Mouse (Mus musculus) C2C12 (cell line): Measurements from ENCODE around the gene Egfr.

ENCODE experiments used
- CEBPB ChIP-seq: IDR thresholded peaks from one replicate; pipeline ENCODE4 v1.6.1; 2011; ENCODE audit warnings: low read depth, mild to moderate bottlenecking, control low read depth, moderate library complexity
- CTCF ChIP-seq: IDR thresholded peaks from one replicate; pipeline ENCODE4 v1.5.1; 2011; ENCODE audit not compliant: control insufficient read depth, insufficient read depth, insufficient read length
- MYOD1 ChIP-seq: IDR thresholded peaks from one replicate; pipeline ENCODE4 v1.6.1; 2011; ENCODE audit warnings: low read depth; ENCODE audit not compliant: control insufficient read depth, insufficient read length
- MYOG ChIP-seq: IDR thresholded peaks from one replicate; pipeline ENCODE4 v1.6.1; 2011; ENCODE audit not compliant: control insufficient read depth, insufficient read length; ENCODE audit errors: extremely low read depth
- USF1 ChIP-seq: IDR thresholded peaks from one replicate; pipeline ENCODE4 v1.6.1; 2011; ENCODE audit warnings: low read depth, mild to moderate bottlenecking, control low read depth, moderate library complexity

DNA sequence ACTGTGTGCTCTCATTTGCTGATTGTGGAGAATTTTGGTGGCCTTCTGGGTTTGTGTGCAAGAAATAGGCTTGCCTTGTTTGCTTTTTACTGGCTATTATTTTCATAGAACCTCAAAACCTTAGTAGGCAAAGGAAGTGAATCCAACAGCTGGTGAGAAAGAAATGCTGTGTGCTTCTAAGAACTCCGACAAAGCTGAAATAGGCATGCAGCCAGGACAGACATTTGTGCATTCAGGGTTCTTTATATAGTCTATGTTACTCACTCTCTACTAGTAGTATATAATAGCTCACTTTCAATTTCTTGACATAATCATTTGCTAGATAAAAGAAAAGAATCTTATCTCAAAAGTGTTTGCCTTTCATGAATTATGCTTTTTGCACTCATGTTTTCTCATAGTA is 50.7 kb downstream of the Egfr start:
- no peak for TF ChIP-seq CTCF
- no peak for TF ChIP-seq CEBPB
- no peak for TF ChIP-seq USF1
- no peak for TF ChIP-seq MYOG
- TF ChIP-seq MYOD1: no peak
